Mouse (Mus musculus) heart, embryonic 13.5 days (tissue): Measurements from ENCODE around the gene Dhtkd1. TPM values are rescaled to one million over a fixed set of nuclear protein-coding genes. Genes with fewer than 3 reads are reported as not detected.
A peak's percentile ranks its signal among the peaks of the same experiment; 100 is the strongest.
"Not testable (repeated sequence)": the region's sequence is repeated elsewhere in the genome, so short reads cannot be mapped to it uniquely, and the experiment has no call there.

Source experiments
- ATAC-seq: fragments of 200-750 bp; cut with Nextera tagmentation; 2 replicates; pipeline ENCODE4 v1.8.0; 2017; ENCODE audit warnings: moderate TSS enrichment; ENCODE audit not compliant: insufficient number of reproducible peaks, low FRiP score, low TSS enrichment; ENCODE audit errors: extremely low read depth
- H3K27ac ChIP-seq: fragments of 300-500 bp; sonication (generic); replicated peaks from 2 replicates; pipeline ENCODE4 v1.5.1; 2015; ENCODE audit warnings: moderate library complexity, mild to moderate bottlenecking, inconsistent platforms
- H3K27me3 ChIP-seq: fragments of 300-500 bp; sonication (generic); replicated peaks from 2 replicates; pipeline ENCODE4 v1.6.1; 2015; ENCODE audit warnings: mild to moderate bottlenecking, inconsistent platforms
- H3K36me3 ChIP-seq: fragments of 300-500 bp; sonication (generic); 2 replicates; pipeline ENCODE4 v1.6.1; 2015; ENCODE audit warnings: mild to moderate bottlenecking, inconsistent platforms
- H3K4me1 ChIP-seq: fragments of 300-500 bp; sonication (generic); 2 replicates; pipeline ENCODE4 v1.6.1; 2015; ENCODE audit warnings: inconsistent platforms
- H3K4me2 ChIP-seq: fragments of 300-500 bp; sonication (generic); 2 replicates; pipeline ENCODE4 v1.6.1; 2015; ENCODE audit warnings: inconsistent platforms, mild to moderate bottlenecking, moderate library complexity
- H3K4me3 ChIP-seq: fragments of 300-500 bp; sonication (generic); 2 replicates; pipeline ENCODE4 v1.5.1; 2015; ENCODE audit warnings: moderate library complexity, mild to moderate bottlenecking, inconsistent platforms
- H3K9ac ChIP-seq: fragments of 300-500 bp; sonication (generic); 2 replicates; pipeline ENCODE4 v1.6.1; 2015; ENCODE audit warnings: inconsistent platforms, mild to moderate bottlenecking, moderate library complexity
- H3K9me3 ChIP-seq: fragments of 300-500 bp; sonication (generic); 2 replicates; pipeline ENCODE4 v1.6.1; 2016; ENCODE audit warnings: inconsistent platforms
- WGBS: fragments of 180-500 bp; shearing (Covaris S2); methylation state at CpG from one replicate; pipeline ENCODE4 v1.1.7; 2015; ENCODE audit warnings: mixed read lengths; 5-methylcytosine and 5-hydroxymethylcytosine counted together
- polyA plus RNA-seq: library from polyadenylated mRNA; unstranded; fragments of >200 nt; fragmentation: Nextera tagmentation; extraction: Ambion mirVana; gene quantifications from 2 replicates; pipeline ENCODE4 v1.2.1, GENCODE M21; 2015

Gene Dhtkd1
- 1.7 and 3.2 TPM in 2 replicates for polyA plus RNA-seq

DNA sequence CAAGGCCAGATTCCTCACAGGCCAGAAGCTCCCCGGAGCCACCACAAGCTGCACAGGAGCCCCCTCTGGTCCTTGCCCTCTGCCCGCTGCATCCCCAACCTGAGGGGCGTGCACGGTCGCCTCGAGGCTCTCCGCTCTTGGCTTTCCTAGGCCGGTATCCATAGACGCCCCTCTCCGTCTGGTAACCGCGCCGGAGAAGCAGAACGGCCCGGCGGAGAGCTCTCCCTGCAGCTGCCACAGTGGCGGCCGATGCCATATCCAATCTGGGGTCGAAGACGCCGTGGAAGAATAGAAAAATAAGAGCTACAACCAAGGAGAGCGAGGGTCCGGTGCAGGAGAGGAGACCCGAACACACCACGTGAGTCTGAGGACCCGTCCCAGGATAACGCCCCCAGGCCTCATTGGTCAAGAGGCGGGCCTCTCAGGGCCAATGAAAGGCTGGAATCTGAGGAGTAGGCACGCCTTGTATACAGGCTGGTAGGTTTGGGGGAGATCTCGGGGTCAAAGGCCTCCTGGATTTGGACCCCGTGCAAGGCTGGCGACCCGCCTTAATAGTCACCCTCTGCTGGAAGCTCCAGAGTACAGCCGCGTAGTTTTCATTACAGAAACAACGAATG lies at the start of gene Dhtkd1:
Gene Dhtkd1, minus strand, starts transcription at position 377 of the 617 bp plus-strand sequence.
- Histone ChIP-seq H3K4me3 (peak within 1 kb of the TSS; percentile 69), H3K9ac (peak within 1 kb of the TSS; percentile 81), H3K9me3 (no peaks in the 10 kb centered on the region), H3K27me3 (no peaks in the 10 kb centered on the region), H3K27ac (no peak within 1 kb of the TSS), H3K4me1 (0 out of 2 replicates have a peak, but pooled peaks cover 6% of the 10 kb centered on the region), H3K4me2 (peak within 1 kb of the TSS; percentile 87), H3K36me3 (no peaks in the 10 kb centered on the region)
- peak; percentile 81 for ATAC-seq
- under 1% methylated on average over 36 of the region's 36 CpGs for WGBS

DNA sequence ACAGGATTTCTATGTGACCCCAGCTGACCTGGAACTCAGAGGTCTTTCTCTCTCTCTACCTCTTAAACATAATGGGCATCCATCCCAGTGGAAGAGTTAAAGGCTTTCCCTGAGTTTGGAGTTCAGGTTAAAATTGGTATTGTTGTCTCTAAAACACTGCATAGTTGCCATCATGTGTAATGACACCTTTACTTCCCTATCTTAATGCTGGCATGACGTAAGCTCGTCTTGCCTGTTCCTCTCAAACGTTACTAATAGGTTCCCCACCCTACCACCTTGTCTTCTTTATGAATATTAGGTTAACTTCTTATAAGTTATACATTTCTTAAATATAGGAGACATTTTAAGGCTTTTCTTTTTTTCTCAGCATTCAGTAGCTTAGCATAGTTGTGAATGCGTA lies 34.9 kb upstream of the Dhtkd1 start:
- Histone ChIP-seq H3K27ac (no peak overlapping the region), H3K36me3 (peaks cover 71% of the 10 kb centered on the region), H3K9ac (no peak overlapping the region), H3K27me3 (no peaks in the 10 kb centered on the region), H3K4me1 (no peaks in the 10 kb centered on the region), H3K4me2 (no peak overlapping the region), H3K9me3 (no peaks in the 10 kb centered on the region), H3K4me3 (no peak overlapping the region)
- 88% methylated on average over 4 of the region's 4 CpGs for WGBS
- ATAC-seq, result no peak

DNA sequence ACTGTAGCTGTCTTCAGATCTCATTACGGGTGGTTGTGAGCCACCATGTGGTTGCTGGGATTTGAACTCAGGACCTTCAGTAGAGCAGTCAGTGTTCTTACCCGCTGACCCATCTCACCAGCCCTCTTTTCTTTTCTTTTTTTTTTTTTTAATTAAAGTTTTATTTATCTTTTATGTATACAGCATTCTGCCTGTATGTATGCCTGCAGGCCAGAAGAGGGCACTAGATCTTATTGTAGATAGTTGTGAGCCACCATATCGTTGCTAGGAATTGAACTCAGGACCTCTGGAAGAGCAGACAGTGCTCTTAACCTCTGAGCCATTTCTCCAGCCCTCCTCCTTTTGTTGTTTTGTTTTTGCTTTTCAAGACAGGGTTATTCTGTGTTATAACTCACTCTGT lies 28.0 kb upstream of the Dhtkd1 start:
- H3K9me3 ChIP-seq, H3K27me3 ChIP-seq, H3K4me3 ChIP-seq, H3K9ac ChIP-seq, ATAC-seq, H3K4me1 ChIP-seq, H3K27ac ChIP-seq, H3K4me2 ChIP-seq: not testable (repeated sequence)
- 92% methylated on average over 3 of the region's 3 CpGs for WGBS
- peaks cover 40% of the 10 kb centered on the region for H3K36me3 ChIP-seq

DNA sequence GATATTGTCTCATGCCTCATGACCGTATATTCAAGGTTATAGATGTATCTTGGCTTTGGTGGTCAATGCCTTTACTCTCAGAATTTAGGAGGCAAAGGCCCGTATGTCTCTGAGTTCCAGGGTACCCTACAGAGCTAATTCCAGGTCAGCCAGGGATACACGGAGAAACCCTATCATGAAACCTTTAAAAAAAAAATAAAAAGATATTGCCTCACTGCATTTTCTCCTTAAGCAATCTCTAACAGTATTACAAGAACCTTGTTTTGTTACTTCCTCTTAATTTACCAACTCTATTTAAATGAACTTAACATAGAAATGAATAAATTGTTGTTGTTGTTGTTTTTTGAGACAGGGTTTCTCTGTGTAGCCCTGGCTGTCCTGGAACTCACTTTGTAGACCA lies 23.4 kb upstream of the Dhtkd1 start:
- 84% methylated on average over 3 of the region's 3 CpGs for WGBS
- no peak for ATAC-seq

DNA sequence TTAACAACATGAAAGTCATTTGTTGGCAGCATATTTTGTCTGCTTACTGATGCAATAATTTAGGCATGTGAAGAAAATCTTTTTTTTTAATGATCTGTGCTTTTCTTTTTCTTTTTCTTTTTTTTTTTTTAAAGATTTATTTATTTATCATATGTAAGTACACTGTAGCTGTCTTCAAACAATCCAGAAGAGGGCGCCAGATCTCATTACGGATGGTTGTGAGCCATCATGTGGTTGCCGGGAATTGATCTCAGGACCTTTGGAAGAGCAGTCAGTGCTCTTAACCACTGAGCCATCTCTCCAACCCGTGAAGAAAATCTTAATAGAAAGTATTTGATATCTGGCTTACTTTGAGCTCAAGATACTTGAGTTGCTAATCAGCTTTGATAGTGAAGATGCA lies 21.1 kb upstream of the Dhtkd1 start:
- not testable (repeated sequence) for ATAC-seq, H3K9me3 ChIP-seq, H3K4me2 ChIP-seq, H3K27ac ChIP-seq, H3K4me3 ChIP-seq, H3K9ac ChIP-seq, H3K27me3 ChIP-seq
- peaks cover 70% of the 10 kb centered on the region for H3K36me3 ChIP-seq
- WGBS, result 81% methylated on average over 4 of the region's 4 CpGs
- peaks cover 11% of the 10 kb centered on the region for H3K4me1 ChIP-seq

More for the DNA sequence above, 23.4 kb upstream of the Dhtkd1 start:
- H3K9ac ChIP-seq, result no peak overlapping the region
- peaks cover 11% of the 10 kb centered on the region for H3K4me1 ChIP-seq
- no peak overlapping the region for H3K27ac ChIP-seq
- no peaks in the 10 kb centered on the region for H3K27me3 ChIP-seq
- no peak overlapping the region for H3K4me2 ChIP-seq
- H3K9me3 ChIP-seq, result no peaks in the 10 kb centered on the region
- H3K4me3 ChIP-seq, result no peak overlapping the region
- peaks cover 53% of the 10 kb centered on the region for H3K36me3 ChIP-seq

DNA sequence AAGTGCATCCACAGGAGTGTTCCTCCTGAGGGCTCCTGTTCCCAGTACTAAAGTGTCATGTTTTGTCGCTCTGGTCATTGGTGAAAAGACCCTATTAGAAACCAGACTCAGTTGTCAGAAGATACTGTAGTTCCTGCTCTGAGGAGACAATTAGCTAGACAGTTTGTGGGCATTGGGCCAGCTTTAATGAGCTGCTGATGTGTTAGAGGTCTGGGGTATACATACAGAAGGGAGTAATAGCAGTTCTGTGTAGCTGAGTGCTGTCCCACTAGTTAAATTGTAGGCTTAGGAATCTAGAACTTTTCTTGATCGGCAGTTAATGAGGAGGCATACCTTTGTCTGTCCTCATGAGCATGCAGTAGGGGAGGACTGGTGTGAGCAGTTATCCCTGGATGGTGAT lies 19.7 kb upstream of the Dhtkd1 start:
- H3K9ac ChIP-seq, result no peak overlapping the region
- 0 out of 2 replicates have a peak overlapping the region, but pooled peaks have one; percentile 12 for H3K27ac ChIP-seq
- H3K4me2 ChIP-seq, result no peak overlapping the region
- peaks cover 11% of the 10 kb centered on the region for H3K4me1 ChIP-seq
- H3K36me3 ChIP-seq, result peaks cover 75% of the 10 kb centered on the region
- H3K27me3 ChIP-seq, result no peaks in the 10 kb centered on the region
- H3K9me3 ChIP-seq, result no peaks in the 10 kb centered on the region
- H3K4me3 ChIP-seq, result no peak overlapping the region
- no peak for ATAC-seq
- 62% methylated on average over 2 of the region's 2 CpGs for WGBS

DNA sequence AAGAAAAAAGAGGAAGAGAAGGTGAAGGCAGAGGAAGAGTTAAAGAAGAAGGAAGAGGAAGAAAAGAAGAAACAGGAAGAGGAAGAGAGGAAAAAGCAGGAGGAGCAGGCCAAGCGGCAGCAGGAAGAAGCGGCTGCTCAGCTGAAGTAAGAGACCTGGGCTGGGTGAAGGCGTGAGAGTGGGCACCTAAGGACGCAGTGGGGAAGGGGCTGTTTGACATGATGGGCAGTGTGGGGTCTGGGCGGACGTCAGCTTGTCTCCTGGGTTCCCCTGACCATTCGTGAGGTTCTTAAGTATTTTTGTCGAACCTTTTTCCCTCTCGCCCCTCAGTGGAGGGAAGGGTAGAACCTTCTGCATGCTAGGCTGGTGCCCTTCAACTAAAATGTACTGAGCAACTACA lies 15.1 kb upstream of the Dhtkd1 start:
- Histone ChIP-seq H3K4me3 (no peak overlapping the region), H3K4me2 (no peak overlapping the region), H3K4me1 (peaks cover 21% of the 10 kb centered on the region), H3K9me3 (no peaks in the 10 kb centered on the region), H3K36me3 (peaks cover 60% of the 10 kb centered on the region), H3K9ac (no peak overlapping the region), H3K27me3 (no peaks in the 10 kb centered on the region), H3K27ac (no peak overlapping the region)
- ATAC-seq, result no peak
- 87% methylated on average over 9 of the region's 9 CpGs for WGBS

DNA sequence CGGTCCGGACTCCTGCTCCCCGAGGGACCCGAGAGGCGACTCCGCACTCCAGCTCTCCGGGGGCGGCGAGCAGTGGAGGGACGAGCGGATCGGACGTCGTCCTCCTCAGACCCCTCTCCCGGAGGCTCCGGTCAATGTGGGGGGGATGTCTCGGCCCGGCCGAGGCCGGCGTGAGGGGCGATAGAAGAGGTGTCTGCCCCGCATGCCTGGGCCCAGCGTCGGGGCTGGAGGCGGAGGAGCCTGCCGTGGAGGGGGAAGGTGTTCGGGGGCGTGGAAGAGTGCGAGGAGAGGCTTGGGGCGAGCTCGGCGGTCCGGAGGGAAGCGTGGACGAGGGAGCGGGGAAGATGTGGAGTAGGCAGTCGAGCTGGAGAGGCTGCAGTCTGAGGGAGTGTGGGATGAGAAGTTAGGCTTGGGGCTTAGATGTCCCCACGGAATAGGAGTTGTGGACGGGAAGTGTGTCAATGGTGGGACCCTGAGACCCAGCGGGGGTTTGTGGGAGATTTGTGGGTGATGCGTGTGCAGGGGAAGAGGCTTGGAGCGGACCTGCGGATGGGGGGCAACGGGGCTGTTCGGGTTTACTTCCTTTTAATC lies 9.1 kb upstream of the Dhtkd1 start:
- ATAC-seq, result peak; percentile 59
- under 1% methylated on average over 40 of the region's 46 CpGs for WGBS
- no peaks in the 10 kb centered on the region for H3K27me3 ChIP-seq

DNA sequence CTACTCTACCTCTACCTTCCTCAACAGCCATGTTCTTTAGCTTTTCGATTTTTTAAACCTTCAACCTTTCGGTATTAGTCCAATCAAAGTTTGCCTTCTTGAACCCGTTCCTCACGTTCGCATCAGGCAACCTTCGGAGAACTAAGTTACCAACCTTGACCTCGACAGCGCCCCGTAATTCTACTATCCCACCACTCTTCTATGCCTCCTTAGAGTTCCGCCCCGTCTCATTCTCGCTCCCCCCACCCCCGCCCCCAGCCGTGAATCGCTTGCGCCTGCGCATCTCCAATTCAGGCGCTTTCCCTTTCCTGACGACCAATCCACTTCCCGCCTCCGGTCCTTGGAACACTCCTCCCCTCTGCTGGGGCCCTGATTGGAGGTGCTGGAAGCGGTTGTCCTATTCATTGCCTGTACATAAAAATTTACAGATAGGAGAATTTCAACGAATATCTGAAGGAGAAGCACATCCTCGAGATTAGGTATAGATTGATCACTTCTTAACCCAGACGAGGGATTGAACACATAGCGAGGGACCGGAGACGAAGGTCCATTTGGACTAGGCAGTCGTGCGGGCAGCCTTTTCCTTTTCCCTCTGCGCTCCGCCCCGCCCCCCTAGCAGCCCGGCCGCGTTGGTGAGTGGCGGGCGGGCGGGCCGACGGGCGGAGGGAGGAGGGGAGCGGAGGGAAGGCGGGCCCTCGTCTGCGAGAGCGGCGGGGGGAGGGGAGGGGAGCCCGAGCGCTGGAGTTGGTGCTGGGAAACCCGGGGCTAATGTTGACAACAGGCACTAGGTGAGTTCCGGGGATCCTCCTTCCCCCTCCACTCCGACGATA lies 8.4 kb upstream of the Dhtkd1 start, which contains the start of gene Upf2:
Gene Upf2, plus strand, starts transcription at position 704 of the 830 bp plus-strand sequence.
- no peaks in the 10 kb centered on the region for H3K27me3 ChIP-seq
- peak; percentile 94 for ATAC-seq
- peak within 1 kb of the TSS; percentile 79 for H3K4me2 ChIP-seq
- peak within 1 kb of the TSS; percentile 91 for H3K4me3 ChIP-seq
- H3K9me3 ChIP-seq, result no peaks in the 10 kb centered on the region
- H3K4me1 ChIP-seq, result peaks cover 23% of the 10 kb centered on the region
- peak within 1 kb of the TSS; percentile 92 for H3K27ac ChIP-seq
- H3K36me3 ChIP-seq, result no peaks in the 10 kb centered on the region
- peak within 1 kb of the TSS; percentile 97 for H3K9ac ChIP-seq
- under 1% methylated on average over 40 of the region's 54 CpGs for WGBS

More for the DNA sequence above, 9.1 kb upstream of the Dhtkd1 start:
- H3K27ac ChIP-seq, result peak overlapping the region; percentile 92
- peak overlapping the region; percentile 91 for H3K4me3 ChIP-seq
- peak overlapping the region; percentile 97 for H3K9ac ChIP-seq
- peaks cover 4% of the 10 kb centered on the region; the same call in 1 of the 2 replicates for H3K36me3 ChIP-seq
- H3K9me3 ChIP-seq, result no peaks in the 10 kb centered on the region
- peaks cover 23% of the 10 kb centered on the region for H3K4me1 ChIP-seq
- peak overlapping the region; percentile 79 for H3K4me2 ChIP-seq

DNA sequence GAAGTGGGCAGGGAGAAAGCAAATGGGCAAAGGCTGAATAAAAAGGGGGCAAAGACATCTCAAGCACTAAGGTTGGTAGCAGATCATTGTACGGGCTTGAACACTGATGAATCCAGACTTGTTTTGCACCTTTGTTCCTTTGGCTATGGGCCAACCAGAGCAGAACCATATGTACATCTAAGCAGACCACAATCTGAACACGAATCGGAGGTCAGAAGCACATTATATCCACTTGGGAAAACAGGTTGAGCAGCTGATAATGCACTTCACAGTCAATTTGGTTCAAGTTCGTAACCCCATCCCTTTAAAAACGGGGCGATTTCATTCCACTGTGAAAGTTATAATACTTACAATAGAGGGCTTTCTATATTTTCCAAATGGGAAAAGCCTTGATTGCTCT lies 7.7 kb upstream of the Dhtkd1 start:
- Histone ChIP-seq H3K9me3 (no peaks in the 10 kb centered on the region), H3K9ac (peak overlapping the region; percentile 87), H3K27ac (peak overlapping the region; percentile 82), H3K4me1 (peaks cover 23% of the 10 kb centered on the region), H3K4me2 (peak overlapping the region; percentile 79), H3K27me3 (no peaks in the 10 kb centered on the region), H3K4me3 (peak overlapping the region; percentile 91), H3K36me3 (no peaks in the 10 kb centered on the region)
- ATAC-seq, result no peak
- WGBS, result 5% methylated on average over 6 of the region's 6 CpGs

DNA sequence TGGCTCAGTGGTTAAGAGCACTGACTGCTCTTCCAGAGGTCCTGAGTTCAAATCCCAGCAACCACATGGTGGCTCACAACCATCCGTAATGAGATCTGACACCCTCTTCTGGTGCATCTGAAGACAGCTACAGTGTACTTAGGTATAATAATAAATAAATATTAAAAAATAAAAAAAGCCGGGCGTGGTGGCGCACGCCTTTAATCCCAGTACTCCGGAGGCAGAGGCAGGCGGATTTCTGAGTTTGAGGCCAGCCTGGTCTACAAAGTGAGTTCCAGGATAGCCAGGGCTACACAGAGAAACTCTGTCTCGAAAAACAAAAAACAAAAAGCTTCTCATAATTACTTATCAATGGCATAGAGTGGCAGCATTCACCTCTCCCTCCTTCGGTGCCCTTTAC lies 7.2 kb upstream of the Dhtkd1 start:
- H3K27me3 ChIP-seq, H3K27ac ChIP-seq, ATAC-seq, H3K36me3 ChIP-seq, H3K9me3 ChIP-seq: not testable (repeated sequence)
- H3K4me1 ChIP-seq, result peaks cover 23% of the 10 kb centered on the region
- H3K4me3 ChIP-seq, result peak overlapping the region; percentile 91
- 91% methylated on average over 9 of the region's 9 CpGs for whole genome bisulfite sequencing
- H3K9ac ChIP-seq, result peak overlapping the region; percentile 87
- peak overlapping the region; percentile 79 for H3K4me2 ChIP-seq
